Mouse (Mus musculus): ENCODE data around the gene S100a6.

S100a6 gene

GRCm38 (mm10) chr3:90612728-90613291 lies at the start of gene S100a6:
Gene S100a6 (plus strand): TSS chr3:90612882.
- in situ Hi-C loops (cut with MboI, MseI), result no loop called here

- in situ Hi-C loops (cut with MboI, MseI), result loop anchor here (5.0 kb wide), 1 partner anchor 47 kb away; the partner anchor contains the start of gene S100a14
Observed at GRCm38 (mm10) chr3:90574691-90575090, 38.0 kb upstream of the S100a6 start.

- in situ Hi-C loops (cut with MboI, MseI), result no loop called here
Observed at GRCm38 (mm10) chr3:90575320-90575719, 37.4 kb upstream of the S100a6 start.

GRCm38 (mm10) chr3:90576351-90577001 lies 36.2 kb upstream of the S100a6 start:
- in situ Hi-C loops (cut with MboI, MseI), result no loop called here

GRCm38 (mm10) chr3:90579433-90579832 lies 33.2 kb upstream of the S100a6 start:
- in situ Hi-C loops (cut with MboI, MseI), result no loop called here

GRCm38 (mm10) chr3:90581141-90581540 lies 31.5 kb upstream of the S100a6 start:
- in situ Hi-C loops (cut with MboI, MseI), result loop anchor here (5.0 kb wide), 1 partner anchor 36 kb away; no protein-coding TSS in a partner anchor

- in situ Hi-C loops (cut with MboI, MseI), result loop anchor here (5.0 kb wide), 1 partner anchor 35 kb away; no protein-coding TSS in a partner anchor
Observed at GRCm38 (mm10) chr3:90582156-90582555, 30.5 kb upstream of the S100a6 start.

- in situ Hi-C loops (cut with MboI, MseI), result loop anchor here (5.0 kb wide), 1 partner anchor 35 kb away; no protein-coding TSS in a partner anchor
Observed at GRCm38 (mm10) chr3:90582556-90582955, 30.1 kb upstream of the S100a6 start.

GRCm38 (mm10) chr3:90583893-90584292 lies 28.8 kb upstream of the S100a6 start:
- in situ Hi-C loops (cut with MboI, MseI), result loop anchor here (5.0 kb wide), 1 partner anchor 33 kb away; no protein-coding TSS in a partner anchor

GRCm38 (mm10) chr3:90585595-90585994 lies 27.1 kb upstream of the S100a6 start:
- in situ Hi-C loops (cut with MboI, MseI), result no loop called here

- in situ Hi-C loops (cut with MboI, MseI), result no loop called here
Observed at GRCm38 (mm10) chr3:90586016-90586643, 26.6 kb upstream of the S100a6 start.

GRCm38 (mm10) chr3:90586906-90587305 lies 25.8 kb upstream of the S100a6 start:
- in situ Hi-C loops (cut with MboI, MseI), result no loop called here

GRCm38 (mm10) chr3:90587361-90588101 lies 25.2 kb upstream of the S100a6 start:
- in situ Hi-C loops (cut with MboI, MseI), result no loop called here

- in situ Hi-C loops (cut with MboI, MseI), result no loop called here
Observed at GRCm38 (mm10) chr3:90589390-90589789, 23.3 kb upstream of the S100a6 start.

GRCm38 (mm10) chr3:90589947-90590346 lies 22.7 kb upstream of the S100a6 start, which contains the start of gene S100a2:
Gene S100a2 (plus strand): TSS chr3:90590247.
- in situ Hi-C loops (cut with MboI, MseI), result no loop called here

- in situ Hi-C loops (cut with MboI, MseI), result no loop called here
Observed at GRCm38 (mm10) chr3:90594466-90594865, 18.2 kb upstream of the S100a6 start.

- in situ Hi-C loops (cut with MboI, MseI), result no loop called here
Observed at GRCm38 (mm10) chr3:90595556-90595955, 17.1 kb upstream of the S100a6 start.

- in situ Hi-C loops (cut with MboI, MseI), result no loop called here
Observed at GRCm38 (mm10) chr3:90596810-90597209, 15.9 kb upstream of the S100a6 start.

GRCm38 (mm10) chr3:90597736-90598135 lies 14.9 kb upstream of the S100a6 start:
- in situ Hi-C loops (cut with MboI, MseI), result no loop called here

GRCm38 (mm10) chr3:90598212-90598611 lies 14.5 kb upstream of the S100a6 start:
- in situ Hi-C loops (cut with MboI, MseI), result no loop called here

GRCm38 (mm10) chr3:90599401-90599800 lies 13.3 kb upstream of the S100a6 start:
- in situ Hi-C loops (cut with MboI, MseI), result no loop called here

- in situ Hi-C loops (cut with MboI, MseI), result loop anchor here (5.0 kb wide), 1 partner anchor 83 kb away; no protein-coding TSS in a partner anchor
Observed at GRCm38 (mm10) chr3:90600036-90600435, 12.6 kb upstream of the S100a6 start.

Data from T-helper 2 cell (primary cell).